Mouse (Mus musculus) spleen, postnatal 36 days (tissue): ENCODE results near the gene Car6.
A peak's percentile ranks its signal among the peaks of the same experiment; 100 is the strongest.

ENCODE experiments used
- DNase-seq, 2 experiments: peaks; one replicate each; pipeline ENCODE4 v3.0.0; 2022; ENCODE audit warnings: low spot score in 2 of 2, mixed read lengths in 1 of 2

The Car6 gene

GRCm38 (mm10) chr4:150201232-150201631, at the start of gene Car6:
TSS of gene Car6 (minus strand) at chr4:150201332.
- no peak for DNase-seq

GRCm38 (mm10) chr4:150249731-150250270, 48.7 kb upstream of the Car6 start:
- DNase-seq = no peak

GRCm38 (mm10) chr4:150248917-150249316, 47.8 kb upstream of the Car6 start:
- DNase-seq = no peak

GRCm38 (mm10) chr4:150248009-150248408, 46.9 kb upstream of the Car6 start:
- peak; percentile 37 to 41 for DNase-seq

- no peak for DNase-seq
These were observed 44.7 kb upstream of the Car6 start for GRCm38 (mm10) chr4:150245876-150246275.

- DNase-seq = no peak
These were observed 41.6 kb upstream of the Car6 start for GRCm38 (mm10) chr4:150242745-150243144.

GRCm38 (mm10) chr4:150241708-150242107, 40.6 kb upstream of the Car6 start:
- no peak for DNase-seq

- DNase-seq = no peak
These were observed 39.3 kb upstream of the Car6 start for GRCm38 (mm10) chr4:150240381-150240886.

- DNase-seq = peak; percentile 81 to 87
These were observed 38.8 kb upstream of the Car6 start for GRCm38 (mm10) chr4:150239951-150240368.

GRCm38 (mm10) chr4:150239503-150239902, 38.4 kb upstream of the Car6 start:
- peak; percentile 25 to 48 for DNase-seq

GRCm38 (mm10) chr4:150239087-150239480, 38.0 kb upstream of the Car6 start:
- no peak for DNase-seq

- DNase-seq = no peak
These were observed 37.4 kb upstream of the Car6 start for GRCm38 (mm10) chr4:150238433-150239086.

GRCm38 (mm10) chr4:150237636-150238361, 36.7 kb upstream of the Car6 start:
- DNase-seq = peak; percentile 31 to 32

GRCm38 (mm10) chr4:150236521-150237481, 35.7 kb upstream of the Car6 start, which contains the start of gene Eno1:
TSS of gene Eno1 (plus strand) at chr4:150236721.
- DNase-seq = peak; percentile 92 to 94

GRCm38 (mm10) chr4:150236031-150236430, 34.9 kb upstream of the Car6 start:
- DNase-seq = no peak

- no peak for DNase-seq
These were observed 34.5 kb upstream of the Car6 start for GRCm38 (mm10) chr4:150235585-150235984.

GRCm38 (mm10) chr4:150234599-150235327, 33.6 kb upstream of the Car6 start:
- no peak for DNase-seq

GRCm38 (mm10) chr4:150231871-150232270, 30.7 kb upstream of the Car6 start:
- no peak for DNase-seq

- no peak for DNase-seq
These were observed 29.6 kb upstream of the Car6 start for GRCm38 (mm10) chr4:150230460-150231407.
